Mouse (Mus musculus): ENCODE data around the gene Zc3h18. TPM values are rescaled to one million over a fixed set of nuclear protein-coding genes. Genes with fewer than 3 reads are reported as not detected.

The Zc3h18 gene
- polyA plus RNA-seq, 1 experiment from 2014 or later = 53.9 TPM

DNA sequence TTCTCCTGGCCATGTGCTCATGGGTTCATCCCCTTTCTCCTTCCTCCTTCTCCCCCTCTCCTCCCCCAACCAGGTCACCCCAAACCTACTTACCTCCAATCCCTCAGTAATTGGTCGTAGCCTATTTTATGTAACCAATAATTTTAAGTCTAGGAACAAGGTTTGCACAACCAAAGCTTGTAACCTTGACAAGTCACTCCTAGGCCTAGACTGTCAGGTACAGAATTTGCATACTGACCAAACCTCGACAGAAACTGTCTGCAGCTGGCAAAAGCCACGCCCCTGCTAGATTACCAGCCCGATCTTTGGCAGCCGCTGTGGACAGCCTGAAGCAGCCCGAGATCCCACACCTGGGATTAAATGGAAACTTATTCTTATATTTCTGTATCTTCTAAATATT is 4.7 kb upstream of the Zc3h18 start:
- no peak for ATAC-seq (replicated peaks; ENCODE audit: low FRiP score)
- WGBS = 73% methylated on average over 6 of the region's 6 CpGs
- Histone ChIP-seq H3K27ac (no peak overlapping the region), H3K4me1 (peaks cover 11% of the 10 kb centered on the region; the same call in 1 of the 2 replicates), H3K9ac (no peak overlapping the region), H3K4me3 (replicated peaks) (no peak overlapping the region), H3K4me2 (no peak overlapping the region), H3K36me3 (no peaks in the 10 kb centered on the region), H3K27me3 (no peaks in the 10 kb centered on the region), H3K9me3 (replicated peaks) (no peaks in the 10 kb centered on the region)

GRCm38 (mm10) chr8:122375320-122375719 is 1.1 kb upstream of the Zc3h18 start:
- no peak for ATAC-seq (replicated peaks; ENCODE audit: low FRiP score)
- H3K4me2 ChIP-seq = peak overlapping the region; percentile 68

GRCm38 (mm10) chr8:122375751-122376364 is 551 bp upstream of the Zc3h18 start:
- 25% methylated on average over 13 of the region's 13 CpGs for WGBS
- Histone ChIP-seq H3K9me3 (replicated peaks) (no peaks in the 10 kb centered on the region), H3K36me3 (peaks cover 21% of the 10 kb centered on the region), H3K4me1 (peaks cover 28% of the 10 kb centered on the region), H3K27ac (peak overlapping the region; percentile 57; the same call in 1 of the 2 replicates), H3K9ac (peak overlapping the region; percentile 30; the same call in 1 of the 2 replicates), H3K4me3 (replicated peaks) (peak overlapping the region; percentile 92), H3K27me3 (no peaks in the 10 kb centered on the region), H3K4me2 (peak overlapping the region; percentile 68)
- peak; percentile 10 for ATAC-seq (replicated peaks; ENCODE audit: low FRiP score)

More at GRCm38 (mm10) chr8:122375320-122375719, 1.1 kb upstream of the Zc3h18 start:
- no peak overlapping the region for H3K9ac ChIP-seq
- H3K27me3 ChIP-seq = no peaks in the 10 kb centered on the region
- H3K9me3 ChIP-seq (replicated peaks) = no peaks in the 10 kb centered on the region
- H3K4me1 ChIP-seq = peaks cover 28% of the 10 kb centered on the region
- H3K27ac ChIP-seq = no peak overlapping the region
- H3K4me3 ChIP-seq (replicated peaks) = peak overlapping the region; percentile 92; the same call in 1 of the 2 replicates
- WGBS = 92% methylated on average over 7 of the region's 7 CpGs
- peaks cover 16% of the 10 kb centered on the region for H3K36me3 ChIP-seq

DNA sequence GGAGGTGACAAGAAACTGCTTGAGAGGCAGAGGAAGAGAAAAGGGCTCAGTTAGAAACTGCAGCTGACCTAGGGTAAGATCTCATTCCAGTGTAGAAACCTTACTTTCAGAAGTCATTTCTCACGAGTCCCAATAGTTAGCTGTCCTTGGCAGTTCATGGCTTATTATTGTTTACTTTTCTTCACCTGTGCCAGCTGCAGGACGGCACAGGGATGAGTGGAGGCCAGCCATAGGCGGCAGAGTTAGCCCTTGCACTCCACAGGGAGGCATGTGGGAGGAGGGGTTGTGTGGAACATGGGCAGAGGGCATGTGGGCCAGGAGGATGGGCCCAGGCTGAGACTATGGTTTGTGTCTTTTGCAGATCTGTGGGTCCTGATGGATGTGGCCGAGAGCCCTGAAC is 6.6 kb downstream of the Zc3h18 start:
- Histone ChIP-seq H3K4me3 (replicated peaks) (no peak overlapping the region), H3K36me3 (peaks cover 80% of the 10 kb centered on the region), H3K4me1 (peaks cover 11% of the 10 kb centered on the region), H3K9ac (no peak overlapping the region), H3K9me3 (replicated peaks) (no peaks in the 10 kb centered on the region), H3K27me3 (no peaks in the 10 kb centered on the region), H3K27ac (no peak overlapping the region), H3K4me2 (no peak overlapping the region)
- ATAC-seq (replicated peaks; ENCODE audit: low FRiP score) = no peak
- WGBS = 81% methylated on average over 4 of the region's 4 CpGs

GRCm38 (mm10) chr8:122389357-122389756 is 12.9 kb downstream of the Zc3h18 start:
- H3K9ac ChIP-seq = no peak overlapping the region
- peaks cover 94% of the 10 kb centered on the region for H3K36me3 ChIP-seq
- H3K27me3 ChIP-seq = no peaks in the 10 kb centered on the region
- no peak overlapping the region for H3K4me2 ChIP-seq
- WGBS = 89% methylated on average over 3 of the region's 3 CpGs
- no peaks in the 10 kb centered on the region for H3K4me1 ChIP-seq
- no peak overlapping the region for H3K27ac ChIP-seq
- ATAC-seq (replicated peaks; ENCODE audit: low FRiP score) = no peak
- no peaks in the 10 kb centered on the region for H3K9me3 ChIP-seq (replicated peaks)
- no peak overlapping the region for H3K4me3 ChIP-seq (replicated peaks)

- Histone ChIP-seq H3K9ac (no peak overlapping the region), H3K27me3 (no peaks in the 10 kb centered on the region), H3K9me3 (replicated peaks) (no peaks in the 10 kb centered on the region), H3K27ac (no peak overlapping the region), H3K36me3 (peaks cover 94% of the 10 kb centered on the region), H3K4me2 (no peak overlapping the region), H3K4me1 (no peaks in the 10 kb centered on the region), H3K4me3 (replicated peaks) (no peak overlapping the region)
- ATAC-seq (replicated peaks; ENCODE audit: low FRiP score) = no peak
- 85% methylated on average over 3 of the region's 3 CpGs for WGBS
Observed at GRCm38 (mm10) chr8:122390758-122391157, 14.3 kb downstream of the Zc3h18 start.

DNA sequence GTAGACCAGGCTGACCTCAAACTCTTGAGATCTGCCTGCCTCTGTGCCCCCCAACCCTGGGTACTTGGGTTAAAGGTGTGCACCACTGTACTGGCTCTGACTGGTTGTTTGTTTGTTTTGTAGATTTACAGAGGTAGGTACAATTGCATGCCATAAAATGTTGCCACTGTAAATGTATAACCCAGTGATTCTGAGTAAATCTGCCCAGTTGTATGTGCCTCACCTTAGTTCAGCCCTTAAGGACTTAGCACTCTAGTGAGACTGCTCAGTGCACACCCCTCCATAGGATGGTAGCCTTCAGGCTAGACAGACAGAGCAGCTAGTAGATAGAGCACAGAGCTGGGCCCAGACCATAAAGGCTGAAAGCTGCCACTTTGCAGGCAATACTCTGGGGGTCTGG is 17.3 kb downstream of the Zc3h18 start:
- Histone ChIP-seq H3K27ac (no peak overlapping the region), H3K9me3 (replicated peaks) (no peaks in the 10 kb centered on the region), H3K36me3 (peaks cover 87% of the 10 kb centered on the region), H3K9ac (no peak overlapping the region), H3K4me3 (replicated peaks) (no peak overlapping the region), H3K4me2 (no peak overlapping the region), H3K4me1 (no peaks in the 10 kb centered on the region), H3K27me3 (no peaks in the 10 kb centered on the region)
- ATAC-seq (replicated peaks; ENCODE audit: low FRiP score) = no peak

DNA sequence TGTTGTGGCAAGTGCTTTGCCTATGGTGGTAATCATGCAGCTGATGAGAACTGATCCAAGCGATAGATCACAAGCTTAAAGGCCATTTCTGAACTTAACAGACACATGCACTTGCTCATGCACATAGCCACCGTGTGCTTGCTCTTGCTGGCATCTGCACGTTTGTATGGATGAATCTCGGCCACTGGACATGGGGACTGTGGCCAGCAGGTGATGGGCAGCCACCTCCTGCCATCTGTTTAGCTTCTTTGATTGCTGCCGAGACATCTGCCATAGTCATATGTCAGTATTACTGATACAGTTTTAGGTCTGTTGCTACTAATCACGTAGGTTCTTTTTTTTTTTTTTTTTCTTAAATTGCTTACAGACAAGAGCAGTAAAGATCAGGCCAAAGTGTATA is 18.9 kb downstream of the Zc3h18 start:
- no peaks in the 10 kb centered on the region for H3K9me3 ChIP-seq (replicated peaks)
- WGBS = 88% methylated on average over 6 of the region's 6 CpGs
- H3K9ac ChIP-seq = no peak overlapping the region
- peaks cover 88% of the 10 kb centered on the region for H3K36me3 ChIP-seq
- H3K4me3 ChIP-seq (replicated peaks) = no peak overlapping the region
- no peaks in the 10 kb centered on the region for H3K27me3 ChIP-seq
- H3K4me2 ChIP-seq = no peak overlapping the region
- no peak overlapping the region for H3K27ac ChIP-seq
- ATAC-seq (replicated peaks; ENCODE audit: low FRiP score) = no peak
- H3K4me1 ChIP-seq = no peaks in the 10 kb centered on the region

DNA sequence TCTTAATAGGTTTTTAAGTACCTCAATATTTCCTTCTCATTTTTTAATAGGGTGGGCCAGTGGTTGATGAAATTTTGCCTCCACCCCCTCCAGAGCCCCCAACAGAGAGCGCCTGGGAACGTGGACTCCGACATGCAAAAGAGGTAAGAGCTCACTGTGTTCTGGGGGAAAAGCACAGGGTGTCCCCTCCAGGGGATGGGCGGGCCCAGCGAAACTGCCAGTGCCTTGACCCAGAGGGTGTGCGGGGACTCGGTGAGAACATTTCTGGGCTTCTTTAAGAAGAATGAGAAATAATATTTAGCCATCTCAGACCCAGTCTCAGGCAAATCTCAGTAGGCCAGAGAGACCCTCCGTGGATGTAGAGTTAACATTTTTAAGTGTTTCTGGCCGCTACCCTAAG is 21.8 kb downstream of the Zc3h18 start:
- WGBS = 95% methylated on average over 9 of the region's 9 CpGs
- ATAC-seq (replicated peaks; ENCODE audit: low FRiP score) = no peak
- no peak overlapping the region for H3K27ac ChIP-seq

GRCm38 (mm10) chr8:122405146-122405805 is 28.9 kb downstream of the Zc3h18 start:
- Histone ChIP-seq H3K4me3 (replicated peaks) (no peak overlapping the region), H3K36me3 (peaks cover 100% of the 10 kb centered on the region), H3K4me2 (no peak overlapping the region), H3K9ac (no peak overlapping the region), H3K27me3 (no peaks in the 10 kb centered on the region), H3K9me3 (replicated peaks) (no peaks in the 10 kb centered on the region), H3K4me1 (no peaks in the 10 kb centered on the region), H3K27ac (no peak overlapping the region)
- no peak for ATAC-seq (replicated peaks; ENCODE audit: low FRiP score)
- WGBS = 87% methylated on average over 9 of the region's 9 CpGs

More for the DNA sequence above, 21.8 kb downstream of the Zc3h18 start:
- Histone ChIP-seq H3K4me1 (no peaks in the 10 kb centered on the region), H3K9ac (no peak overlapping the region), H3K27me3 (no peaks in the 10 kb centered on the region), H3K4me2 (no peak overlapping the region), H3K36me3 (peaks cover 94% of the 10 kb centered on the region), H3K4me3 (replicated peaks) (no peak overlapping the region), H3K9me3 (replicated peaks) (no peaks in the 10 kb centered on the region)

DNA sequence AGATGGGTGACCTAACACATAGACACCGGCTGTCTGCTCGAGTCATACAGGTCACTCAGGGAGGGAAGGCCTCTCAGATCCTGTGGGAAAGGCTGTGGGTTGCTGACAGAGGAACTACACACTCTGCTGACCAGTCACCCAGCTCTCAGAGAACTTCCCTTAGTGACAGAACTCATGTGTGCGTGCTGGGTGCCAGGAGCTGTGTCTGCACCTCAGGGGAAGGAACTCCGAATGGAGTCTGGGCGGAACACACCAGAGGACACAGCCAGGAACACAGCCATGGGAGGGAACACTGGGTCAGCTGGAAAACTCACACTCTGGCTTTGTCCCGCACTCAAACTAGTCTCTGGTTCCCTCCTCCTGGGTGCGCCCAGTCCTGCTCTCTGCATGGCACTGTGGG is 31.3 kb downstream of the Zc3h18 start:
- Histone ChIP-seq H3K27me3 (no peaks in the 10 kb centered on the region), H3K9ac (no peak overlapping the region), H3K36me3 (peaks cover 100% of the 10 kb centered on the region), H3K27ac (no peak overlapping the region), H3K4me3 (replicated peaks) (no peak overlapping the region), H3K9me3 (replicated peaks) (no peaks in the 10 kb centered on the region), H3K4me1 (no peaks in the 10 kb centered on the region), H3K4me2 (no peak overlapping the region)
- 88% methylated on average over 7 of the region's 7 CpGs for WGBS
- ATAC-seq (replicated peaks; ENCODE audit: low FRiP score) = no peak

GRCm38 (mm10) chr8:122414311-122414710 is 37.9 kb downstream of the Zc3h18 start:
- no peak overlapping the region for H3K4me3 ChIP-seq (replicated peaks)
- H3K4me1 ChIP-seq = no peaks in the 10 kb centered on the region
- 85% methylated on average over 9 of the region's 9 CpGs for WGBS
- H3K9ac ChIP-seq = no peak overlapping the region
- no peak overlapping the region for H3K27ac ChIP-seq
- ATAC-seq (replicated peaks; ENCODE audit: low FRiP score) = no peak
- H3K27me3 ChIP-seq = no peaks in the 10 kb centered on the region
- H3K4me2 ChIP-seq = no peak overlapping the region
- peaks cover 98% of the 10 kb centered on the region for H3K36me3 ChIP-seq
- no peaks in the 10 kb centered on the region for H3K9me3 ChIP-seq (replicated peaks)

All from kidney, embryonic 15.5 days (tissue).